Mouse (Mus musculus) spleen, postnatal 14 days (tissue): Measurements from ENCODE around the gene Gm2012.
"Not testable (repeated sequence)": the region's sequence is repeated elsewhere in the genome, so short reads cannot be mapped to it uniquely, and the experiment has no call there.

Experiments
- DNase-seq, 2 experiments: peaks; one replicate each; pipeline ENCODE4 v3.0.0; 2021 to 2022; ENCODE audit warnings: low spot score in 2 of 2

Gene Gm2012

GRCm38 (mm10) chrX:26231255-26231654 is at the start of gene Gm2012:
Gm2012 (minus strand) TSS chrX:26231355.
- not testable (repeated sequence) for DNase-seq

DNA sequence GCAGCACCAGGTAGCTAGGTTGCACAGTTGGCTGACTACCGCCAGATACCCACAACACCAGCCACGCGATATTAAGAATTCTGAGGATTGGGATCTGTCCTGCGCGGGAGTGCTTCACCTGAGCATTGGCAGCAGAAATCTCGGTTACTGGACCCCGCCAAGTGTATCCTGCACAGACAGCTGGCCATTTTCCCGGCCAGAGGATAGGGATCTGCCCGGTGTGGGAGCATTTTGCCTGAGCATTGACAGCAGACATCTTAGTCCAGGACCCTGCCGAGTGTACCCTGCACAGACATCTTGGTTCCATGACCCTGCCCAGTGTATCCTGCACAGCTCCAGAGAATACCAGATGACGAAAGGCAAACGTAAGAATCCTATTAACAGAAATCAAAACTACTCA is 72.0 kb downstream of the Gm2012 start:
- not testable (repeated sequence) for DNase-seq
